Mouse (Mus musculus): Measurements from ENCODE around the gene Gtf2f2.

Gene Gtf2f2

GRCm38 (mm10) chr14:75858181-75858580, 152.5 kb downstream of the Gtf2f2 start:
- DNase-seq = no peak

- DNase-seq = no peak
Measured at GRCm38 (mm10) chr14:75855263-75855992, 155.2 kb downstream of the Gtf2f2 start.

GRCm38 (mm10) chr14:75852016-75852415, 158.6 kb downstream of the Gtf2f2 start:
- DNase-seq = no peak

GRCm38 (mm10) chr14:75850819-75851218, 159.8 kb downstream of the Gtf2f2 start:
- DNase-seq = no peak

- no peak for DNase-seq
Measured at GRCm38 (mm10) chr14:75849842-75850568, 160.7 kb downstream of the Gtf2f2 start.

GRCm38 (mm10) chr14:75849236-75849635, 161.4 kb downstream of the Gtf2f2 start:
- DNase-seq = no peak

GRCm38 (mm10) chr14:75848482-75848881, 162.2 kb downstream of the Gtf2f2 start:
- no peak for DNase-seq

GRCm38 (mm10) chr14:75847669-75848068, 163.0 kb downstream of the Gtf2f2 start:
- DNase-seq = no peak

Measured in thymus, postnatal 25 days (tissue).